Mouse (Mus musculus) liver, embryonic 14.5 days (tissue): ENCODE results near the gene Pphln1. TPM values are rescaled to one million over a fixed set of nuclear protein-coding genes. Genes with fewer than 3 reads are reported as not detected.
A peak's percentile ranks its signal among the peaks of the same experiment; 100 is the strongest.

Source experiments
- ATAC-seq: fragments of 200-750 bp; cut with Nextera tagmentation; 2 replicates; pipeline ENCODE4 v1.8.0; 2017; ENCODE audit warnings: moderate number of reproducible peaks, mild to moderate bottlenecking, moderate library complexity; ENCODE audit not compliant: insufficient read depth
- DNase-seq, 3 experiments: peaks; one replicate each; pipeline ENCODE4 v3.0.0-alpha.2; 2012 to 2013; ENCODE audit warnings: low read depth in 3 of 3, low spot score in 3 of 3
- H3K27ac ChIP-seq: fragments of 300-500 bp; sonication (generic); 2 replicates; pipeline ENCODE4 v1.5.1; 2014; ENCODE audit warnings: moderate library complexity, mild to moderate bottlenecking, control low read depth, inconsistent platforms
- H3K27me3 ChIP-seq: fragments of 300-500 bp; sonication (generic); 2 replicates; pipeline ENCODE4 v1.6.1; 2014; ENCODE audit warnings: mild to moderate bottlenecking, low read length, moderate library complexity; ENCODE audit not compliant: control insufficient read depth, insufficient read depth
- H3K36me3 ChIP-seq: fragments of 300-500 bp; sonication (generic); replicated peaks from 2 replicates; pipeline ENCODE4 v1.6.1; 2014; ENCODE audit warnings: low read depth; ENCODE audit not compliant: control insufficient read depth, insufficient read depth
- H3K4me1 ChIP-seq, 2 experiments: fragments of 200-500 bp in 1 of 2; fragments of 300-500 bp in 1 of 2; sonication (generic) in 1 of 2; replicated peaks; 2 replicates each; pipeline ENCODE4 v1.6.1; 2012 to 2014; ENCODE audit warnings: antibody characterized with exemption in 1 of 2, inconsistent platforms in 1 of 2, low read length in 1 of 2; ENCODE audit not compliant: control insufficient read depth in 2 of 2, insufficient read depth in 2 of 2
- H3K4me2 ChIP-seq: fragments of 300-500 bp; sonication (generic); 2 replicates; pipeline ENCODE4 v1.6.1; 2014; ENCODE audit warnings: low read depth, mild to moderate bottlenecking, control low read depth, moderate library complexity
- H3K4me3 ChIP-seq, 2 experiments: fragments of 200-500 bp in 1 of 2; fragments of 300-500 bp in 1 of 2; sonication (generic) in 1 of 2; 2 replicates each; pipeline ENCODE4 v1.5.1; 2012 to 2014; ENCODE audit warnings: low read depth in 2 of 2, low read length in 2 of 2, mild to moderate bottlenecking in 2 of 2, control low read depth in 1 of 2, inconsistent platforms in 1 of 2, moderate library complexity in 1 of 2; ENCODE audit not compliant: insufficient read depth in 1 of 2
- H3K9ac ChIP-seq: fragments of 300-500 bp; sonication (generic); replicated peaks from 2 replicates; pipeline ENCODE4 v1.6.1; 2014; ENCODE audit warnings: mild to moderate bottlenecking, control low read depth, moderate library complexity
- H3K9me3 ChIP-seq: fragments of 300-500 bp; sonication (generic); 2 replicates; pipeline ENCODE4 v1.6.1; 2016; ENCODE audit warnings: low read length, mixed read lengths; ENCODE audit not compliant: control insufficient read depth
- CTCF ChIP-seq: IDR thresholded peaks from 2 replicates; pipeline ENCODE4 v1.5.1; 2016; ENCODE audit warnings: antibody characterized with exemption, low read depth, control low read depth
- EP300 ChIP-seq: IDR thresholded peaks from 2 replicates; pipeline ENCODE4 v1.6.1; 2016; ENCODE audit warnings: antibody characterized with exemption, low read depth
- WGBS: fragments of 180-500 bp; shearing (Covaris S2); extraction: QIAGEN DNeasy Blood & Tissue Kit; methylation state at CpG from one replicate; pipeline ENCODE4 v1.1.7; 2014; ENCODE audit not compliant: insufficient replicate concordance; 5-methylcytosine and 5-hydroxymethylcytosine counted together
- polyA plus RNA-seq, 2 experiments: library from polyadenylated mRNA; depleted of rRNA in 1 of 2; stranded (reverse) in 1 of 2; unstranded in 1 of 2; fragments of >200 nt; fragmentation: Nextera tagmentation in 1 of 2; extraction: Ambion mirVana in 1 of 2; gene quantifications; 2 replicates each; pipeline versions ENCODE4 v1.2.1 to v1.2.3; 2012 to 2014

Gene Pphln1
- polyA plus RNA-seq, 2 experiments = 9.6 to 9.7 TPM

DNA sequence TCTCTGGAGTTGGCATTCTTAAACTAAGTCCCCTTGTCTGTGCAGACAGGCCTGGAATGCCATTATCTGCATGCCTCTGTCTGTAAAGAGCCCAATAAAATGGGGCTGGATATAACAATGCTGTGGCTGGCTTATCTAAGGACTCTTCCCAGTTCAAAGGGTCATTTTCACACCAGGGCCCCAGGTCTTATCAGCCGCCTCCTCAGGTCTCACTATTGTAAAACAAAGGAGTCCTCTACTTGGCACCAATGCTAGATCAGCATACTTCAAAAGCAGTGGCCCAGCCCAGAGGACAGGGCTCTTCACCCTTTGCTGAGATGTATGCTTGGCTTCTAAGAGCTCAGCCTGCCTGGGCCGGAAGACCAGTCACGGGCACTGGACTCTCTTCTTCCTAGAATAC, 141.3 kb downstream of the Pphln1 start:
- 59% methylated on average over 3 of the region's 3 CpGs for WGBS
- no peak overlapping the region for H3K9ac ChIP-seq
- ATAC-seq (peak; percentile 33; the same call in 1 of the 2 replicates), DNase-seq (no peak)
- no peaks in the 10 kb centered on the region for H3K9me3 ChIP-seq
- no peak for TF ChIP-seq EP300
- TF ChIP-seq CTCF = no peak
- no peaks in the 10 kb centered on the region for H3K27me3 ChIP-seq
- no peak overlapping the region for H3K27ac ChIP-seq
- no peaks in the 10 kb centered on the region for H3K36me3 ChIP-seq
- no peak overlapping the region for H3K4me3 ChIP-seq
- no peak overlapping the region for H3K4me2 ChIP-seq
- peaks cover 4 to 11% of the 10 kb centered on the region in 2 experiments for H3K4me1 ChIP-seq

Other genes with a start within 250 kb of the Pphln1 start
- 1.8 and 3.0 TPM in 2 replicates for gene Gxylt1, start 123.2 kb upstream of the Pphln1 start, polyA plus RNA-seq (2012; rRNA removed)
- gene Gxylt1, start 123.2 kb upstream of the Pphln1 start, polyA plus RNA-seq (2014; fragmentation: Nextera tagmentation; extraction: Ambion mirVana) = 2.8 and 2.9 TPM in 2 replicates
- 11.5 and 14.3 TPM in 2 replicates for gene Yaf2, start 61.4 kb upstream of the Pphln1 start, polyA plus RNA-seq (2012; rRNA removed)
- 23.1 and 27.2 TPM in 2 replicates for gene Yaf2, start 61.4 kb upstream of the Pphln1 start, polyA plus RNA-seq (2014; fragmentation: Nextera tagmentation; extraction: Ambion mirVana)
- 21.5 and 44.0 TPM in 2 replicates for gene Zcrb1, start within 50 bp of the Pphln1 start, polyA plus RNA-seq (2012; rRNA removed)
- 64.0 and 65.4 TPM in 2 replicates for gene Zcrb1, start within 50 bp of the Pphln1 start, polyA plus RNA-seq (2014; fragmentation: Nextera tagmentation; extraction: Ambion mirVana)
- gene Prickle1, start 197.5 kb downstream of the Pphln1 start, polyA plus RNA-seq (2012; rRNA removed) = 1.2 and 1.5 TPM in 2 replicates
- gene Prickle1, start 197.5 kb downstream of the Pphln1 start, polyA plus RNA-seq (2014; fragmentation: Nextera tagmentation; extraction: Ambion mirVana) = 3.2 and 3.5 TPM in 2 replicates